Mouse (Mus musculus): ENCODE data around the gene Zdhhc14.

GRCm38 (mm10) chr17:5554573-5554972 is 62.2 kb downstream of the Zdhhc14 start:
- TF ChIP-seq EP300 (IDR thresholded peaks at IDR 0.05; ENCODE audit: low read depth) (no peak), CTCF (IDR thresholded peaks at IDR 0.05; ENCODE audit: low read depth) (no peak)
